Mouse (Mus musculus): ENCODE results near the gene Dus1l. TPM values are rescaled to one million over a fixed set of nuclear protein-coding genes. Genes with fewer than 3 reads are reported as not detected.
A peak's percentile ranks its signal among the peaks of the same experiment; 100 is the strongest.

The Dus1l gene
- polyA plus RNA-seq, 1 experiment from 2014 or later: 39.8 TPM

DNA sequence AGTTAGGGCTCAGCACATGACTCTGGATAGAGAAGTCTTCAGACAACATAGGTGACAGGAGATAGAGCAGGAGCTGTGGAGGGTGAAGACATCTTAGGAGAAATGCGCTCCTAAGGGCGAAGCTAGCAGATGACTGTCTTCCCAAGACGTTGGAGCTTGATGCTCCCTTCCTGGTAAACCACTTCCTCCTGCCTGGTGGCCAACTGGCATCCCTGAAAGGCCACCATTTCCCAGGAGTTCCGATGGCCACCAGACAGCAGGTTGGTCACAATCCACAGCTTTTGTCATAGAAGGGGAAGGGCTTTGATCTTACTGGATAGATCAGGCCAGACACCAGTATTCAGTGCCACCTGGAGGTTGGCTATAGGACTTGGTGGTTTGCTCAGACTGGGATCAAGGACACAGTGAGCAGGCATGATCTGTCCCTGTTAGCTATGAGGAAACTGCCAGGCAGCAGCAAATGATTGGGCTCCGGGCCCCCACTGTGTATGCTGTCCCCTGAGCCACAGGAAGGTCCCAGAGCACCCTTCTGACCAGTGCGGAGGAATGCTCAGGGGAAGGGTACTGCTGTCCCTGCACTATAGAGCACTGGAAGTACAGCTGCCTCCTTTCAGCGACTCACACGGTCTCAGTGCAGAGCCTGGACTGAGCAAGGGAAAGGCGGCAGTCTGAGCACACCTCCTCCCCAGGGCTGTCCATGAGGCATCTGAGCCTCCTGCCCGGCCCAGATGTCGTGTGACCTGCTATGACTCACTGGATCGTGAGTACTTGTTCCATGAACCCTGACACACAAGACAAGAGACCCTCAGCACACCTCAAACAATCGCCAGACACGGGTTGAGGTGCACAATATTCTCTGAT lies 34.2 kb downstream of the Dus1l start:
- no peak overlapping the region for H3K4me3 ChIP-seq (ENCODE audit: low read depth, low read length)
- WGBS: 54% methylated on average over 14 of the region's 14 CpGs
- TF ChIP-seq CTCF (IDR thresholded peaks at IDR 0.05; ENCODE audit: low read depth) (peak; percentile 27), EP300 (optimal IDR thresholded peaks at IDR 0.05) (no peak)
- no peaks in the 10 kb centered on the region for H3K36me3 ChIP-seq (ENCODE audit: control insufficient read depth, insufficient read depth, low read length)
- H3K9ac ChIP-seq (ENCODE audit: low read length): no peak overlapping the region
- DNase-seq (ENCODE audit: low spot score): peak; percentile 70
- H3K4me1 ChIP-seq (replicated peaks; ENCODE audit: control insufficient read depth, insufficient read depth): no peaks in the 10 kb centered on the region
- H3K27ac ChIP-seq (replicated peaks): peak overlapping the region; percentile 67
- ATAC-seq (ENCODE audit: low FRiP score, low TSS enrichment): peak; percentile 87
- no peaks in the 10 kb centered on the region for H3K27me3 ChIP-seq (ENCODE audit: control insufficient read depth, insufficient read depth, low read length)
- no peaks in the 10 kb centered on the region for H3K9me3 ChIP-seq (ENCODE audit: control insufficient read depth, low read length)
- no peak overlapping the region for H3K4me2 ChIP-seq (replicated peaks; ENCODE audit: low read depth)

DNA sequence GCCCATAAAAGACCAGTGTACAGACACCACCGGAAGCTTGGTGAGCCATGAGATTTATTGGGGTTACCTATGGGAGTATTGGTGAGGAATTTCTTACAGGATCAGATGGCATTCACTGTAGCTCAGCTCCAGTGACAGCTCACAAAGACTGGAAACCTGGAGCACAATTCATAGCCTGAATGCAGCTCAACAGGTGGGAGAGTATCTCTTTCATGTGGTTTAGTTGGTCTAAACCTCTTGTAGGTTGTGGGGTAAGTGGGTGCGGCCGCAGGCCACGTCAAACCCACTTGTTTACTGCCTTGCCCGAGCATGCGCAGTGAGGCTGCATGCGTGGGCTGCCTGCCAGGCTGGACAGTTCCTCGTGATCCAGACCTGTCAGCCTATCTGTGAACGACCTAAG lies 36.0 kb downstream of the Dus1l start:
- Histone ChIP-seq H3K4me1 (replicated peaks; ENCODE audit: control insufficient read depth, insufficient read depth) (no peaks in the 10 kb centered on the region), H3K27ac (replicated peaks) (no peak overlapping the region), H3K27me3 (ENCODE audit: control insufficient read depth, insufficient read depth, low read length) (no peaks in the 10 kb centered on the region), H3K9me3 (ENCODE audit: control insufficient read depth, low read length) (no peaks in the 10 kb centered on the region), H3K9ac (ENCODE audit: low read length) (no peak overlapping the region), H3K36me3 (ENCODE audit: control insufficient read depth, insufficient read depth, low read length) (no peaks in the 10 kb centered on the region), H3K4me2 (replicated peaks; ENCODE audit: low read depth) (no peak overlapping the region), H3K4me3 (ENCODE audit: low read depth, low read length) (no peak overlapping the region)
- TF ChIP-seq CTCF (IDR thresholded peaks at IDR 0.05; ENCODE audit: low read depth) (no peak), EP300 (optimal IDR thresholded peaks at IDR 0.05) (no peak)
- ATAC-seq (ENCODE audit: low FRiP score, low TSS enrichment) (no peak), DNase-seq (ENCODE audit: low spot score) (no peak)
- 74% methylated on average over 9 of the region's 9 CpGs for WGBS

GRCm38 (mm10) chr11:120751606-120752005 lies 44.6 kb downstream of the Dus1l start:
- no peak for ATAC-seq (ENCODE audit: low FRiP score, low TSS enrichment)
- H3K27me3 ChIP-seq (ENCODE audit: control insufficient read depth, insufficient read depth, low read length): no peaks in the 10 kb centered on the region
- H3K9me3 ChIP-seq (ENCODE audit: control insufficient read depth, low read length): no peaks in the 10 kb centered on the region
- H3K27ac ChIP-seq (replicated peaks): no peak overlapping the region
- H3K4me2 ChIP-seq (replicated peaks; ENCODE audit: low read depth): no peak overlapping the region
- no peak for TF ChIP-seq CTCF (IDR thresholded peaks at IDR 0.05; ENCODE audit: low read depth)
- DNase-seq (ENCODE audit: low spot score): no peak
- 49% methylated on average over 4 of the region's 4 CpGs for WGBS
- no peak overlapping the region for H3K9ac ChIP-seq (ENCODE audit: low read length)
- H3K4me1 ChIP-seq (replicated peaks; ENCODE audit: control insufficient read depth, insufficient read depth): no peaks in the 10 kb centered on the region
- H3K36me3 ChIP-seq (ENCODE audit: control insufficient read depth, insufficient read depth, low read length): no peaks in the 10 kb centered on the region
- H3K4me3 ChIP-seq (ENCODE audit: low read depth, low read length): no peak overlapping the region

- Histone ChIP-seq H3K36me3 (ENCODE audit: control insufficient read depth, insufficient read depth, low read length) (no peaks in the 10 kb centered on the region), H3K9ac (ENCODE audit: low read length) (no peak overlapping the region), H3K4me1 (replicated peaks; ENCODE audit: control insufficient read depth, insufficient read depth) (no peaks in the 10 kb centered on the region), H3K4me2 (replicated peaks; ENCODE audit: low read depth) (no peak overlapping the region), H3K27ac (replicated peaks) (no peak overlapping the region), H3K9me3 (ENCODE audit: control insufficient read depth, low read length) (no peaks in the 10 kb centered on the region), H3K27me3 (ENCODE audit: control insufficient read depth, insufficient read depth, low read length) (no peaks in the 10 kb centered on the region), H3K4me3 (ENCODE audit: low read depth, low read length) (no peak overlapping the region)
- WGBS: 66% methylated on average over 8 of the region's 8 CpGs
- no peak for TF ChIP-seq EP300 (optimal IDR thresholded peaks at IDR 0.05)
- TF ChIP-seq CTCF (IDR thresholded peaks at IDR 0.05; ENCODE audit: low read depth): peak; percentile 66
- ATAC-seq (ENCODE audit: low FRiP score, low TSS enrichment) (no peak), DNase-seq (ENCODE audit: low spot score) (no peak)
These were observed 46.8 kb downstream of the Dus1l start for GRCm38 (mm10) chr11:120749430-120749829.

DNA sequence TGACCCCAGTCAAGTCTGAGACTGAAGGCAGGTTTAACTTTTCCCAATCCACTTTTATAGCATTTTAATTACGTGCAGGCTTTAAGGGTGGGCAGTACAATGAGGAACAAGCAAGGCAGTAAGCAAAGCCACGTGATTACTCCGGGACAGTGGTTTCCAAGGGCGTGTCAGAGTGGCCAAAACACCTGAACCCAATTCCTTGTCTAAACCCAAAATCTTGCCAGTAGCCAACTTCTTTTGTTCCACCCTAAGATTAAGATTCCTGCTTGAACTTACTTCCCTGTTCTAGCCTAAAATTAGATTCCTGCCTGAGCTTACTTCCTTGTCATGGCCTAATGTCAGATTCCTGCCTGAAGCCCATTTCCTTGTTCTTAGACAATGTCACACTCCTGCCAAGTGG lies 48.2 kb downstream of the Dus1l start:
- no peak overlapping the region for H3K4me2 ChIP-seq (replicated peaks; ENCODE audit: low read depth)
- H3K9me3 ChIP-seq (ENCODE audit: control insufficient read depth, low read length): no peaks in the 10 kb centered on the region
- no peak overlapping the region for H3K9ac ChIP-seq (ENCODE audit: low read length)
- peak overlapping the region; percentile 46; the same call in 1 of the 2 replicates for H3K27ac ChIP-seq (replicated peaks)
- no peaks in the 10 kb centered on the region for H3K36me3 ChIP-seq (ENCODE audit: control insufficient read depth, insufficient read depth, low read length)
- 0 out of 2 replicates have a peak, but pooled peaks have one; percentile 21 for ATAC-seq (ENCODE audit: low FRiP score, low TSS enrichment)
- DNase-seq (ENCODE audit: low spot score): no peak
- no peak overlapping the region for H3K4me3 ChIP-seq (ENCODE audit: low read depth, low read length)
- no peaks in the 10 kb centered on the region for H3K27me3 ChIP-seq (ENCODE audit: control insufficient read depth, insufficient read depth, low read length)
- WGBS: 41% methylated on average over 4 of the region's 4 CpGs
- no peaks in the 10 kb centered on the region for H3K4me1 ChIP-seq (replicated peaks; ENCODE audit: control insufficient read depth, insufficient read depth)
- no peak for TF ChIP-seq CTCF (IDR thresholded peaks at IDR 0.05; ENCODE audit: low read depth)
- TF ChIP-seq EP300 (optimal IDR thresholded peaks at IDR 0.05): no peak

- peak; percentile 69 for DNase-seq (ENCODE audit: low spot score)
- Histone ChIP-seq H3K4me3 (ENCODE audit: low read depth, low read length) (no peak overlapping the region), H3K4me2 (replicated peaks; ENCODE audit: low read depth) (no peak overlapping the region), H3K4me1 (replicated peaks; ENCODE audit: control insufficient read depth, insufficient read depth) (no peaks in the 10 kb centered on the region), H3K9ac (ENCODE audit: low read length) (no peak overlapping the region), H3K27ac (replicated peaks) (peak overlapping the region; percentile 77), H3K9me3 (ENCODE audit: control insufficient read depth, low read length) (no peaks in the 10 kb centered on the region), H3K36me3 (ENCODE audit: control insufficient read depth, insufficient read depth, low read length) (no peaks in the 10 kb centered on the region), H3K27me3 (ENCODE audit: control insufficient read depth, insufficient read depth, low read length) (no peaks in the 10 kb centered on the region)
- ATAC-seq (ENCODE audit: low FRiP score, low TSS enrichment): peak; percentile 81
- 53% methylated on average over 7 of the region's 7 CpGs for WGBS
- TF ChIP-seq CTCF (IDR thresholded peaks at IDR 0.05; ENCODE audit: low read depth) (no peak), EP300 (optimal IDR thresholded peaks at IDR 0.05) (no peak)
These were observed 52.0 kb downstream of the Dus1l start for GRCm38 (mm10) chr11:120744121-120744701.
